ENCODE assay signal across 8 mouse cellular contexts in the genomic region with DNA sequence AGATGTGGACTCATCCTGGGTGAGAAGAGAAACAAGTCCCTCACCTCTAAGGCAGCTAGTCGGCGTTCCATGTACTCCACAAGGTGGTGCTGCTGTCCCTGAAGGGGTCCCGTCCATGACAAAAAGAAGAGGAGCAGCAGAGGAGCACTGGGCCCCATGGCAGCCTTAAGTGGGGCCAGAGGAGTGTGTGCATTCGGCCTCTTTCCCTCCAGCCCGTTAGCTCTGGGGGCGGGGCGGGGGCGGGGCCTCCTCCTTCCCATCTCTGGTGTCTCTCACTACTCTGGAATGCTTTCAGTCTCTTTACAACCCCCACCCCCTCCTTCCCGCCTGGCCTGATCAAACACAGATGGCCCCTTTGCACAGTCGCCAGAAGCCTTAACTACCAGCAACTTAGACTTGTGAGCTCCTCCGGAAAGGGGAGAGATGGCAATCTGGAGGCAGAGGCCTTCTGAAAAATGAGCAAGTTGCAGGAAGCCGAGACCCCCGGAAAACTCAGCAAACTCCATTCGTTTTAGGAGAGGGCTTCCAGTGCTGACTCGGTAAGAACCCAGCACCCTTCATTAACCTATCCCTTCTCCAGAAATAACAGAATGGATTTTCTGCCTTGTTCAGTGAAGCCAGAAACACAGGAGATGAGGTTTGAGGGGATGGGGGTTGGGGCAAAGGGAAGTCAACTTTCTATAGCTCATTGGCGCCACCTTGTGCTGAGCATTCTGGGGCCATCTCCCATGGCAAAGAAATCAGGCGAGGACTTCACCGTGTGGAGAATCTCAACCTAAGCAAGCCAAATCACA. TPM values are rescaled to one million over a fixed set of nuclear protein-coding genes. Genes with fewer than 3 reads are reported as not detected.
DNase-seq lines count a peak whose midpoint lies in the region; ATAC-seq and TF ChIP-seq lines count a peak whose summit lies in the region.

A gene (minus strand): TSS at position 224 of the 794 bp plus-strand sequence.

- no peaks in the 10 kb centered on the region for H3K27me3 ChIP-seq in embryonic facial prominence, embryonic 15.5 days
- H3K27me3 ChIP-seq in limb, embryonic 13.5 days, result no peaks in the 10 kb centered on the region
- H3K27me3 ChIP-seq in midbrain, embryonic 16.5 days (ENCODE audit: control insufficient read depth, insufficient read depth, low read depth, low read length), result no peaks in the 10 kb centered on the region
- no peaks in the 10 kb centered on the region for H3K27me3 ChIP-seq in spleen, adult 2 months (ENCODE audit: control insufficient read depth, insufficient read depth, low read length)

- peak within 1 kb of the TSS; percentile 18 for H3K9ac ChIP-seq in embryonic facial prominence, embryonic 15.5 days
- H3K9ac ChIP-seq in limb, embryonic 13.5 days, result peak within 1 kb of the TSS; percentile 67
- peak within 1 kb of the TSS; percentile 15 for H3K9ac ChIP-seq in midbrain, embryonic 16.5 days (ENCODE audit: low read depth, low read length)

- H3K36me3 ChIP-seq in embryonic facial prominence, embryonic 15.5 days, result peaks cover 6% of the 10 kb centered on the region; the same call in 1 of the 2 replicates
- H3K36me3 ChIP-seq in limb, embryonic 13.5 days, result peaks cover 8% of the 10 kb centered on the region
- peaks cover 3% of the 10 kb centered on the region; the same call in 1 of the 2 replicates for H3K36me3 ChIP-seq in midbrain, embryonic 16.5 days (ENCODE audit: control insufficient read depth, insufficient read depth, low read length)
- H3K36me3 ChIP-seq in spleen, adult 2 months (ENCODE audit: control insufficient read depth, insufficient read depth, low read length), result peaks cover 2% of the 10 kb centered on the region; the same call in 1 of the 2 replicates

- ATAC-seq in embryonic facial prominence, embryonic 15.5 days (ENCODE audit: insufficient number of reproducible peaks, low FRiP score, low TSS enrichment, low read depth), result peak; percentile 88
- ATAC-seq in limb, embryonic 13.5 days (ENCODE audit: low FRiP score, low read depth), result peak; percentile 90
- ATAC-seq in midbrain, embryonic 16.5 days, result peak; percentile 51

- no peak within 1 kb of the TSS for H3K4me3 ChIP-seq in bone marrow macrophage, adult 2 months (ENCODE audit: insufficient read depth, low read length)
- H3K4me3 ChIP-seq in embryonic facial prominence, embryonic 15.5 days (replicated peaks), result peak within 1 kb of the TSS; percentile 48
- peak within 1 kb of the TSS; percentile 49 for H3K4me3 ChIP-seq in limb, embryonic 13.5 days
- no peak within 1 kb of the TSS for H3K4me3 ChIP-seq in midbrain, embryonic 16.5 days (ENCODE audit: low read depth, low read length)
- H3K4me3 ChIP-seq in spleen, adult 2 months (ENCODE audit: extremely low read depth, insufficient read depth, insufficient read length), result peak within 1 kb of the TSS; percentile 41

- no peaks in the 10 kb centered on the region for H3K9me3 ChIP-seq in embryonic facial prominence, embryonic 15.5 days (replicated peaks)
- no peaks in the 10 kb centered on the region for H3K9me3 ChIP-seq in limb, embryonic 13.5 days
- no peaks in the 10 kb centered on the region for H3K9me3 ChIP-seq in midbrain, embryonic 16.5 days (replicated peaks; ENCODE audit: control insufficient read depth, low read length, poor library complexity, severe bottlenecking)

- DNase-seq in B cell, adult 2 months, result peak; percentile 85 to 87
- DNase-seq in heart, adult 8-10 months (ENCODE audit: low spot score), result peak; percentile 91
- peak; percentile 62 to 88 for DNase-seq in kidney, adult 8-10 months
- peak; percentile 65 to 86 for DNase-seq in spleen, adult 2 months (ENCODE audit: low read depth in 1 of 2, low spot score in 2 of 2)

- no peak for TF ChIP-seq POLR2A in bone marrow macrophage, adult 2 months (IDR thresholded peaks at IDR 0.05; ENCODE audit: borderline replicate concordance, low read depth, low read length)
- no peak for TF ChIP-seq POLR2A in spleen, adult 2 months (IDR thresholded peaks at IDR 0.05; ENCODE audit: low read depth, low read length)

- H3K4me1 ChIP-seq in bone marrow macrophage, adult 2 months (ENCODE audit: control insufficient read depth, insufficient read depth, low read length), result peaks cover 21% of the 10 kb centered on the region
- H3K4me1 ChIP-seq in embryonic facial prominence, embryonic 15.5 days, result peaks cover 60% of the 10 kb centered on the region
- H3K4me1 ChIP-seq in limb, embryonic 13.5 days, result peaks cover 58% of the 10 kb centered on the region
- peaks cover 29% of the 10 kb centered on the region for H3K4me1 ChIP-seq in midbrain, embryonic 16.5 days (ENCODE audit: control insufficient read depth, insufficient read depth, low read length)
- peaks cover 9% of the 10 kb centered on the region; the same call in 1 of the 2 replicates for H3K4me1 ChIP-seq in spleen, adult 2 months (ENCODE audit: control insufficient read depth, insufficient read depth, insufficient read length)

- peak; percentile 91 for TF ChIP-seq CTCF in bone marrow macrophage, adult 2 months (IDR thresholded peaks at IDR 0.05; ENCODE audit: low read depth, low read length)
- peak; percentile 80 for TF ChIP-seq CTCF in spleen, adult 2 months (IDR thresholded peaks at IDR 0.05; ENCODE audit: extremely low read depth, insufficient read depth, insufficient read length, insufficient replicate concordance)

- peak within 1 kb of the TSS; percentile 55 for H3K4me2 ChIP-seq in embryonic facial prominence, embryonic 15.5 days (replicated peaks)
- H3K4me2 ChIP-seq in limb, embryonic 13.5 days (replicated peaks), result peak within 1 kb of the TSS; percentile 71
- H3K4me2 ChIP-seq in midbrain, embryonic 16.5 days (ENCODE audit: low read length), result peak within 1 kb of the TSS; percentile 44

- WGBS in embryonic facial prominence, embryonic 15.5 days, result under 1% methylated on average over 18 of the region's 18 CpGs
- under 1% methylated on average over 18 of the region's 18 CpGs for WGBS in limb, embryonic 13.5 days
- WGBS in midbrain, embryonic 16.5 days, result 1% methylated on average over 17 of the region's 18 CpGs
- WGBS in spleen, adult 2 months, result 4% methylated on average over 18 of the region's 18 CpGs

- H3K27ac ChIP-seq in bone marrow macrophage, adult 2 months (ENCODE audit: insufficient read depth, low read depth, low read length), result no peak within 1 kb of the TSS
- peak within 1 kb of the TSS; percentile 96 for H3K27ac ChIP-seq in embryonic facial prominence, embryonic 15.5 days (replicated peaks)
- H3K27ac ChIP-seq in limb, embryonic 13.5 days, result peak within 1 kb of the TSS; percentile 97
- peak within 1 kb of the TSS; percentile 36 for H3K27ac ChIP-seq in midbrain, embryonic 16.5 days (ENCODE audit: low read length)
- H3K27ac ChIP-seq in spleen, adult 2 months (ENCODE audit: insufficient read depth, low read length), result peak within 1 kb of the TSS; percentile 38

RNA-seq across cellular contexts. Expression of the gene that starts here (rescaled TPM):
- polyA plus RNA-seq in bone marrow macrophage, adult 2 months (2012; ENCODE audit: insufficient read depth, insufficient read length, missing spikeins), result 7.6 and 8.3 TPM in 2 replicates
- 70.8 and 79.0 TPM in 2 replicates for polyA plus RNA-seq in embryonic facial prominence, embryonic 15.5 days (2015; fragmentation: Nextera tagmentation; extraction: Ambion mirVana)
- total RNA-seq in heart, adult 8-10 months (2022), result 1 to 10 TPM; 4.4 to 5.2 (median 5.0) TPM
- polyA plus RNA-seq in limb, embryonic 13.5 days (2015; fragmentation: Nextera tagmentation; extraction: Ambion mirVana), result 60.8 and 61.0 TPM in 2 replicates
- 4.6 and 5.3 TPM in 2 replicates for polyA plus RNA-seq in midbrain, embryonic 16.5 days (2015; fragmentation: Nextera tagmentation; extraction: Ambion mirVana)
- 17.9 and 18.2 TPM in 2 replicates for polyA plus RNA-seq in spleen, adult 2 months (2012; rRNA removed)

Comparison
In these comparisons a context has a peak if more than half of its experiments do, and no peak if none do; other contexts are left out.
1. H3K4me3 ChIP-seq: peak in embryonic facial prominence, embryonic 15.5 days (single experiment), limb, embryonic 13.5 days (single experiment) and spleen, adult 2 months (single experiment); none in bone marrow macrophage, adult 2 months (single experiment) and midbrain, embryonic 16.5 days (single experiment).
2. H3K9ac ChIP-seq: peak in every context shown above with its lines; median percentile 67 in limb, embryonic 13.5 days; 18 in embryonic facial prominence, embryonic 15.5 days; 15 in midbrain, embryonic 16.5 days.
3. Peak in every context shown above with its lines, with median percentiles within 50 percentile points of each other: DNase-seq, ATAC-seq and H3K4me2 ChIP-seq.